Mouse (Mus musculus) intestine, embryonic 15.5 days (tissue): ENCODE measurements around the gene Man2a1. TPM values are rescaled to one million over a fixed set of nuclear protein-coding genes. Genes with fewer than 3 reads are reported as not detected.

Experiments
- ATAC-seq: fragments of 200-750 bp; cut with Nextera tagmentation; 2 replicates; pipeline ENCODE4 v1.8.0; 2017; ENCODE audit warnings: moderate TSS enrichment, moderate library complexity
- H3K27ac ChIP-seq: fragments of 300-500 bp; sonication (generic); 2 replicates; pipeline ENCODE4 v1.5.1; 2015; ENCODE audit warnings: mild to moderate bottlenecking, inconsistent platforms
- H3K27me3 ChIP-seq: fragments of 300-500 bp; sonication (generic); replicated peaks from 2 replicates; pipeline ENCODE4 v1.6.1; 2015; ENCODE audit warnings: inconsistent platforms
- H3K36me3 ChIP-seq: fragments of 300-500 bp; sonication (generic); 2 replicates; pipeline ENCODE4 v1.6.1; 2015; ENCODE audit warnings: inconsistent platforms
- H3K4me1 ChIP-seq: fragments of 300-500 bp; sonication (generic); replicated peaks from 2 replicates; pipeline ENCODE4 v1.6.1; 2015; ENCODE audit warnings: inconsistent platforms
- H3K4me2 ChIP-seq: fragments of 300-500 bp; sonication (generic); replicated peaks from 2 replicates; pipeline ENCODE4 v1.6.1; 2015; ENCODE audit warnings: mild to moderate bottlenecking, inconsistent platforms
- H3K4me3 ChIP-seq: fragments of 300-500 bp; sonication (generic); replicated peaks from 2 replicates; pipeline ENCODE4 v1.5.1; 2015; ENCODE audit warnings: inconsistent platforms
- H3K9ac ChIP-seq: fragments of 300-500 bp; sonication (generic); 2 replicates; pipeline ENCODE4 v1.6.1; 2015; ENCODE audit warnings: inconsistent platforms
- H3K9me3 ChIP-seq: fragments of 300-500 bp; sonication (generic); 2 replicates; pipeline ENCODE4 v1.6.1; 2016; ENCODE audit warnings: inconsistent platforms
- WGBS: fragments of 180-500 bp; shearing (Covaris S2); methylation state at CpG from one replicate; pipeline ENCODE4 v1.1.7; 2015; 5-methylcytosine and 5-hydroxymethylcytosine counted together
- polyA plus RNA-seq: library from polyadenylated mRNA; unstranded; fragments of >200 nt; fragmentation: Nextera tagmentation; extraction: Ambion mirVana; gene quantifications from 2 replicates; pipeline ENCODE4 v1.2.1, GENCODE M21; 2015

Gene Man2a1
- polyA plus RNA-seq, 1 experiment from 2014 or later = 11.6 TPM

- H3K9ac ChIP-seq = no peak overlapping the region
- no peaks in the 10 kb centered on the region for H3K36me3 ChIP-seq
- 85% methylated on average over 7 of the region's 7 CpGs for WGBS
- no peak overlapping the region for H3K4me3 ChIP-seq
- no peaks in the 10 kb centered on the region for H3K4me1 ChIP-seq
- no peaks in the 10 kb centered on the region for H3K9me3 ChIP-seq
- H3K4me2 ChIP-seq = no peak overlapping the region
- ATAC-seq = no peak
- H3K27me3 ChIP-seq = no peaks in the 10 kb centered on the region
- no peak overlapping the region for H3K27ac ChIP-seq
Measured at GRCm38 (mm10) chr17:64726032-64726431, 125.5 kb downstream of the Man2a1 start.

GRCm38 (mm10) chr17:64735492-64735891, 135.0 kb downstream of the Man2a1 start:
- Histone ChIP-seq H3K36me3 (peaks cover 5% of the 10 kb centered on the region; the same call in 1 of the 2 replicates), H3K9me3 (no peaks in the 10 kb centered on the region), H3K9ac (no peak overlapping the region), H3K4me1 (no peaks in the 10 kb centered on the region), H3K4me2 (no peak overlapping the region), H3K27ac (no peak overlapping the region), H3K27me3 (no peaks in the 10 kb centered on the region), H3K4me3 (no peak overlapping the region)
- ATAC-seq = no peak
- 88% methylated on average over 4 of the region's 4 CpGs for WGBS

GRCm38 (mm10) chr17:64737918-64738317, 137.4 kb downstream of the Man2a1 start:
- no peak overlapping the region for H3K4me3 ChIP-seq
- no peak for ATAC-seq
- no peak overlapping the region for H3K4me2 ChIP-seq
- no peaks in the 10 kb centered on the region for H3K4me1 ChIP-seq
- H3K27me3 ChIP-seq = no peaks in the 10 kb centered on the region
- H3K9me3 ChIP-seq = no peaks in the 10 kb centered on the region
- WGBS = 51% methylated on average over 1 of the region's 1 CpGs
- no peak overlapping the region for H3K9ac ChIP-seq
- no peak overlapping the region for H3K27ac ChIP-seq
- H3K36me3 ChIP-seq = peaks cover 9% of the 10 kb centered on the region; the same call in 1 of the 2 replicates

GRCm38 (mm10) chr17:64739129-64739528, 138.6 kb downstream of the Man2a1 start:
- H3K4me3 ChIP-seq = no peak overlapping the region
- ATAC-seq = no peak
- H3K27ac ChIP-seq = no peak overlapping the region
- no peaks in the 10 kb centered on the region for H3K9me3 ChIP-seq
- H3K4me2 ChIP-seq = no peak overlapping the region
- peaks cover 9% of the 10 kb centered on the region; the same call in 1 of the 2 replicates for H3K36me3 ChIP-seq
- no peaks in the 10 kb centered on the region for H3K4me1 ChIP-seq
- WGBS = 93% methylated on average over 6 of the region's 6 CpGs
- no peak overlapping the region for H3K9ac ChIP-seq
- no peaks in the 10 kb centered on the region for H3K27me3 ChIP-seq

GRCm38 (mm10) chr17:64742715-64743605, 142.4 kb downstream of the Man2a1 start:
- H3K4me1 ChIP-seq = no peaks in the 10 kb centered on the region
- no peak overlapping the region for H3K9ac ChIP-seq
- H3K9me3 ChIP-seq = no peaks in the 10 kb centered on the region
- no peak overlapping the region for H3K27ac ChIP-seq
- H3K27me3 ChIP-seq = no peaks in the 10 kb centered on the region
- ATAC-seq = peak; percentile 80
- 58% methylated on average over 6 of the region's 6 CpGs for WGBS
- no peak overlapping the region for H3K4me2 ChIP-seq
- H3K36me3 ChIP-seq = peaks cover 13% of the 10 kb centered on the region; the same call in 1 of the 2 replicates
- no peak overlapping the region for H3K4me3 ChIP-seq

- Histone ChIP-seq H3K27ac (no peak overlapping the region), H3K9me3 (no peaks in the 10 kb centered on the region), H3K27me3 (no peaks in the 10 kb centered on the region), H3K4me3 (no peak overlapping the region), H3K4me2 (no peak overlapping the region), H3K36me3 (peaks cover 13% of the 10 kb centered on the region; the same call in 1 of the 2 replicates), H3K9ac (no peak overlapping the region), H3K4me1 (no peaks in the 10 kb centered on the region)
- no peak for ATAC-seq
- whole genome bisulfite sequencing = 92% methylated on average over 13 of the region's 13 CpGs
Measured at GRCm38 (mm10) chr17:64743606-64744300, 143.2 kb downstream of the Man2a1 start.

- ATAC-seq = no peak
- no peaks in the 10 kb centered on the region for H3K9me3 ChIP-seq
- no peak overlapping the region for H3K9ac ChIP-seq
- no peaks in the 10 kb centered on the region for H3K27me3 ChIP-seq
- H3K27ac ChIP-seq = no peak overlapping the region
- H3K4me2 ChIP-seq = no peak overlapping the region
- 65% methylated on average over 8 of the region's 8 CpGs for WGBS
- H3K4me3 ChIP-seq = no peak overlapping the region
- H3K4me1 ChIP-seq = no peaks in the 10 kb centered on the region
- H3K36me3 ChIP-seq = peaks cover 17% of the 10 kb centered on the region; the same call in 1 of the 2 replicates
Measured at GRCm38 (mm10) chr17:64746637-64747225, 146.2 kb downstream of the Man2a1 start.

GRCm38 (mm10) chr17:64747461-64747860, 146.9 kb downstream of the Man2a1 start:
- 69% methylated on average over 5 of the region's 5 CpGs for WGBS
- Histone ChIP-seq H3K27me3 (no peaks in the 10 kb centered on the region), H3K4me2 (no peak overlapping the region), H3K9ac (no peak overlapping the region), H3K4me1 (no peaks in the 10 kb centered on the region), H3K27ac (no peak overlapping the region), H3K4me3 (no peak overlapping the region), H3K9me3 (no peaks in the 10 kb centered on the region), H3K36me3 (peaks cover 17% of the 10 kb centered on the region; the same call in 1 of the 2 replicates)
- ATAC-seq = no peak

- Histone ChIP-seq H3K4me3 (no peak overlapping the region), H3K27me3 (no peaks in the 10 kb centered on the region), H3K4me1 (no peaks in the 10 kb centered on the region), H3K27ac (no peak overlapping the region), H3K9ac (no peak overlapping the region), H3K9me3 (no peaks in the 10 kb centered on the region), H3K4me2 (no peak overlapping the region), H3K36me3 (0 out of 2 replicates have a peak, but pooled peaks cover 17% of the 10 kb centered on the region)
- ATAC-seq = no peak
- WGBS = 62% methylated on average over 2 of the region's 2 CpGs
Measured at GRCm38 (mm10) chr17:64748131-64748530, 147.6 kb downstream of the Man2a1 start.

- H3K27me3 ChIP-seq = no peaks in the 10 kb centered on the region
- H3K36me3 ChIP-seq = 0 out of 2 replicates have a peak, but pooled peaks cover 17% of the 10 kb centered on the region
- H3K4me2 ChIP-seq = no peak overlapping the region
- no peak for ATAC-seq
- H3K4me1 ChIP-seq = no peaks in the 10 kb centered on the region
- no peak overlapping the region for H3K9ac ChIP-seq
- WGBS = 68% methylated on average over 1 of the region's 1 CpGs
- H3K9me3 ChIP-seq = no peaks in the 10 kb centered on the region
- H3K27ac ChIP-seq = no peak overlapping the region
- no peak overlapping the region for H3K4me3 ChIP-seq
Measured at GRCm38 (mm10) chr17:64749146-64749545, 148.6 kb downstream of the Man2a1 start.

GRCm38 (mm10) chr17:64751249-64751648, 150.7 kb downstream of the Man2a1 start:
- Histone ChIP-seq H3K9me3 (no peaks in the 10 kb centered on the region), H3K27ac (no peak overlapping the region), H3K4me1 (no peaks in the 10 kb centered on the region), H3K27me3 (no peaks in the 10 kb centered on the region), H3K36me3 (0 out of 2 replicates have a peak, but pooled peaks cover 8% of the 10 kb centered on the region), H3K4me2 (no peak overlapping the region), H3K9ac (no peak overlapping the region), H3K4me3 (no peak overlapping the region)
- WGBS = 79% methylated on average over 5 of the region's 5 CpGs
- no peak for ATAC-seq
